Mouse (Mus musculus) liver, adult 2 months (tissue): Measurements from ENCODE around the gene Actr2. TPM values are rescaled to one million over a fixed set of nuclear protein-coding genes. Genes with fewer than 3 reads are reported as not detected.

Experiments used
- DNase-seq: peaks from one replicate; pipeline ENCODE4 v3.0.0-alpha.2; 2011; ENCODE audit warnings: low read depth, low spot score; ENCODE audit errors: extremely low read depth
- H3K27ac ChIP-seq: fragments of 200-500 bp; replicated peaks from 2 replicates; pipeline ENCODE4 v1.5.1; 2012; ENCODE audit warnings: low read depth, mild to moderate bottlenecking, control low read depth, inconsistent platforms, low read length; ENCODE audit not compliant: insufficient read depth
- H3K27me3 ChIP-seq: fragments of 200-500 bp; 2 replicates; pipeline ENCODE4 v1.6.1; 2012; ENCODE audit warnings: mild to moderate bottlenecking, moderate library complexity, low read length, inconsistent platforms; ENCODE audit not compliant: control insufficient read depth, insufficient read depth
- H3K36me3 ChIP-seq: fragments of 200-500 bp; 2 replicates; pipeline ENCODE4 v1.6.1; 2012; ENCODE audit warnings: low read length, inconsistent platforms; ENCODE audit not compliant: control insufficient read depth, insufficient read depth
- H3K4me1 ChIP-seq: fragments of 200-500 bp; 2 replicates; pipeline ENCODE4 v1.6.1; 2011; ENCODE audit warnings: low read length; ENCODE audit not compliant: control insufficient read depth, insufficient read depth
- H3K4me3 ChIP-seq: fragments of 200-500 bp; 2 replicates; pipeline ENCODE4 v1.5.1; 2011; ENCODE audit warnings: low read depth, mild to moderate bottlenecking, control low read depth, low read length, moderate library complexity; ENCODE audit not compliant: insufficient read depth
- H3K79me2 ChIP-seq: fragments of 200-500 bp; 2 replicates; pipeline ENCODE4 v1.6.1; 2012; ENCODE audit warnings: inconsistent platforms, mild to moderate bottlenecking, low read length, moderate library complexity; ENCODE audit not compliant: control insufficient read depth, insufficient read depth
- H3K9ac ChIP-seq: fragments of 200-500 bp; 2 replicates; pipeline ENCODE4 v1.6.1; 2012; ENCODE audit warnings: low read depth, mild to moderate bottlenecking, control low read depth, inconsistent platforms, low read length
- CTCF ChIP-seq: fragments of 200-500 bp; IDR thresholded peaks from 2 replicates; pipeline ENCODE4 v1.5.1; 2011; ENCODE audit warnings: low read depth, low read length, control low read depth
- POLR2A ChIP-seq: fragments of 200-500 bp; IDR thresholded peaks from 2 replicates; pipeline ENCODE4 v1.6.1; 2011; ENCODE audit warnings: low read length, control low read depth; ENCODE audit not compliant: insufficient read depth; ENCODE audit errors: extremely low read depth
- WGBS: fragments of 180-500 bp; shearing (Covaris S2); methylation state at CpG from one replicate; pipeline ENCODE4 v1.1.7; 2018; 5-methylcytosine and 5-hydroxymethylcytosine counted together
- polyA plus RNA-seq: library from polyadenylated mRNA; depleted of rRNA; stranded (reverse); fragments of >200 nt; gene quantifications from 2 replicates; pipeline ENCODE4 v1.2.3, GENCODE M21; 2012; rRNA removed
- total RNA-seq: library from RNA; depleted of rRNA; stranded (reverse); fragments of >200 nt; gene quantifications from 2 replicates; pipeline ENCODE4 v1.2.3, GENCODE M21; 2014; rRNA removed

Actr2 gene
- total and polyA plus RNA-seq, 2 experiments: 16.6 to 67.3 TPM

DNA sequence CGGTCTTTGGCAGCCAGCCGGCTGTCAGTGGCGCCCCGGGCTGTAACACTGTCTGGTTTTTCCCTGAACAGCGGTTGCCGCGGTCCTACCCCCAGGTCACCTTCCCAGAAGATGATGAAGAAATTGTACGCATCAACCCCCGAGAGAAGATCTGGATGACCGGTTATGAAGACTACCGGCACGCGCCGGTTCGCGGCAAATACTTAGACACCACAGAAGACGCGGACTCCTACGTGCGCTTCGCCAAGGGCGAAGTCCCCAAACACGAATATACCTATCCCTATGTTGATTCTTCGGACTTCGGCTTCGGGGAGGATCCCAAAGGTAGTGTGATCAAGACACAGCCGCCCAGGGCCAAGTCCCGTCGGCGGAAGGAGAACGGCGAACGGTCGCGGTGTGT is 92.0 kb downstream of the Actr2 start:
- WGBS: 98% methylated on average over 35 of the region's 35 CpGs
- H3K9ac ChIP-seq: no peak overlapping the region
- H3K79me2 ChIP-seq: no peaks in the 10 kb centered on the region
- H3K4me3 ChIP-seq: no peak overlapping the region
- no peak for DNase-seq
- no peaks in the 10 kb centered on the region for H3K27me3 ChIP-seq
- H3K36me3 ChIP-seq: peaks cover 21% of the 10 kb centered on the region
- no peaks in the 10 kb centered on the region for H3K4me1 ChIP-seq
- no peak for TF ChIP-seq POLR2A
- no peak for TF ChIP-seq CTCF
- H3K27ac ChIP-seq: no peak overlapping the region

DNA sequence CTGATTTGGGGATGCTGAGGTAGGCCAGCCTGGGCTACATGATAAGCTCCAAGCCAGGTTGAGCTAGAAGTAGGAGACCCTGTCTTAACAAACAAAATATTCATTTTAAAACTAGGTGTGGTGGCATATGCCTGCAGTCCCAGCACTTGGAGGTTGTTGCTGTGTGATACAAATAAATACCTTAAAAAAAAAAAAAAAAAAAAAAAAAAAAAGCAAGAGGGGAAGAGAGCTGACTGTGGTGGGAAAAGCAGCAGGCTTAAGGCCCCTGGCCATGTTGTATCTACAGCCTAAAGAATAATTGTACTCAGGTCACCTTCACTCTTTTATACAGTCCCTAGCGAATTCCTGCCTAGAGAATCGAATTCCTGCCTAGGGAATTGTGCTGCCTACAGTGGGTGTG is 93.8 kb downstream of the Actr2 start:
- WGBS: 98% methylated on average over 2 of the region's 2 CpGs
- H3K36me3 ChIP-seq: peaks cover 21% of the 10 kb centered on the region
- no peak overlapping the region for H3K27ac ChIP-seq
- H3K9ac ChIP-seq: no peak overlapping the region
- no peak for DNase-seq
- no peaks in the 10 kb centered on the region for H3K4me1 ChIP-seq
- no peaks in the 10 kb centered on the region for H3K27me3 ChIP-seq
- TF ChIP-seq CTCF: no peak
- no peak for TF ChIP-seq POLR2A
- no peak overlapping the region for H3K4me3 ChIP-seq
- H3K79me2 ChIP-seq: no peaks in the 10 kb centered on the region

DNA sequence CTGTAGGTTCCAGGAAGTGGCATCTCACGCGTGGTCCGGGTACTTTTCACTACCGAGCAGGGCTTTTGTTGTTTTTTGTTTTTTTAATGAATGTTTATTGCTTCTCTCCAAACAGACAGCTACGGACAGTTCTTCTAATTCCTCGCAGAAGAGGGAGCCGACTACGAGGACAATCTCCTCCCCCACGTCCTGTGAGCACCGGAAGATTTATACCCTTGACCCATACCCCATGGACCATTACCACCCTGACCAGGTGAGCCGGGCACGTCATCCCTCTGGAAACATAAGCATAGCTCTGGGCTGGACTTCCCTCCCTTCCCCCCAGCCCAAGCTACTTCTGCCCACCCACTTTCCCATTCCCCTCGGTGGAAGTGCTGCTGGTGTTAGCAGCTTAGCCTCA is 94.8 kb downstream of the Actr2 start:
- 91% methylated on average over 13 of the region's 13 CpGs for WGBS
- no peaks in the 10 kb centered on the region for H3K4me1 ChIP-seq
- peaks cover 21% of the 10 kb centered on the region for H3K36me3 ChIP-seq
- no peaks in the 10 kb centered on the region for H3K27me3 ChIP-seq
- no peaks in the 10 kb centered on the region for H3K79me2 ChIP-seq
- no peak overlapping the region for H3K4me3 ChIP-seq
- DNase-seq: no peak
- no peak overlapping the region for H3K9ac ChIP-seq
- H3K27ac ChIP-seq: no peak overlapping the region
- TF ChIP-seq POLR2A (no peak), CTCF (no peak)

DNA sequence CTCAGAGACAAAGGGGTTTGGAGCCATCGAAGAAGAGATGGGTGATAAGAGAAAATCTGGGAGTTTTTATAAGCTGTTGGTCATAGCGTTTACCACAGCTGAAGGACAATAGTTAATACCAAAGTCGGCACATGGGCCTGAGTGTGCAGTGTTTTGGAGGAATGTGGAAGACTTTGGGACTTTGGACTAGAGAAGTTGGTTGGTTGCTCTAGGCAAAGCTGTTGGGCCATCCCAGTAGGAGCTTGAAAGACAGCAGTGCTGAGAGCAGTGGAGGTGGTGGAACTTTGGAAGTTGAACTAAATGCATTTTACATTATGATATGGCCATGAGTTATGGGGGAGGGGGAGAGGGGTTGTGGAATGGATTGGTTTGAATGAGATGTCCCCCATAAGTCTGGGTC is 99.3 kb downstream of the Actr2 start:
- WGBS: 86% methylated on average over 3 of the region's 3 CpGs
- Histone ChIP-seq H3K27me3 (no peaks in the 10 kb centered on the region), H3K27ac (no peak overlapping the region), H3K36me3 (peaks cover 6% of the 10 kb centered on the region; the same call in 1 of the 2 replicates), H3K9ac (no peak overlapping the region), H3K4me1 (no peaks in the 10 kb centered on the region; the same call in none of the 2 replicates), H3K4me3 (no peak overlapping the region), H3K79me2 (no peaks in the 10 kb centered on the region; the same call in 1 of the 2 replicates)
- TF ChIP-seq POLR2A (no peak), CTCF (no peak)
- DNase-seq: no peak

Other genes with a start within 250 kb of the Actr2 start
- 3.1 and 3.8 TPM in 2 replicates for gene Spred2, start 188.5 kb downstream of the Actr2 start, total RNA-seq
- 4.8 and 5.2 TPM in 2 replicates for gene Spred2, start 188.5 kb downstream of the Actr2 start, polyA plus RNA-seq
- gene Rab1a, start 88.5 kb upstream of the Actr2 start, total RNA-seq: 93.4 and 99.1 TPM in 2 replicates
- 48.5 and 50.4 TPM in 2 replicates for gene Rab1a, start 88.5 kb upstream of the Actr2 start, polyA plus RNA-seq
- gene Cep68, start 136.5 kb upstream of the Actr2 start, total RNA-seq: 5.8 and 7.6 TPM in 2 replicates
- gene Cep68, start 136.5 kb upstream of the Actr2 start, polyA plus RNA-seq: 7.3 and 7.8 TPM in 2 replicates
- gene Slc1a4, start 219.8 kb upstream of the Actr2 start, total RNA-seq: 1.8 and 3.5 TPM in 2 replicates
- 3.3 and 5.0 TPM in 2 replicates for gene Slc1a4, start 219.8 kb upstream of the Actr2 start, polyA plus RNA-seq